Mouse (Mus musculus): ENCODE measurements around the gene Serpina3i. TPM values are rescaled to one million over a fixed set of nuclear protein-coding genes. Genes with fewer than 3 reads are reported as not detected.

The Serpina3i gene
- polyA plus RNA-seq, 1 experiment from 2014 or later: 4.2 TPM

- WGBS: 26% methylated on average over 3 of the region's 3 CpGs
- ATAC-seq (replicated peaks; ENCODE audit: extremely low read depth, insufficient read depth, low FRiP score): no peak
- H3K4me3 ChIP-seq (ENCODE audit: low read length): no peak overlapping the region
- no peaks in the 10 kb centered on the region for H3K36me3 ChIP-seq (ENCODE audit: control insufficient read depth, insufficient read depth)
- no peak overlapping the region for H3K27ac ChIP-seq (ENCODE audit: low read length)
- no peaks in the 10 kb centered on the region for H3K4me1 ChIP-seq (ENCODE audit: control insufficient read depth, insufficient read depth, low read length)
- H3K4me2 ChIP-seq (ENCODE audit: low read depth, low read length): no peak overlapping the region
- no peaks in the 10 kb centered on the region; the same call in 1 of the 2 replicates for H3K9me3 ChIP-seq (replicated peaks; ENCODE audit: control insufficient read depth, low read length)
- no peak overlapping the region for H3K9ac ChIP-seq (ENCODE audit: low read length)
- no peaks in the 10 kb centered on the region for H3K27me3 ChIP-seq (ENCODE audit: control insufficient read depth, insufficient read depth, low read length)
Observed at GRCm38 (mm10) chr12:104279056-104279435, 16.1 kb downstream of the Serpina3i start.

- Histone ChIP-seq H3K4me2 (ENCODE audit: low read depth, low read length) (no peak overlapping the region), H3K4me1 (ENCODE audit: control insufficient read depth, insufficient read depth, low read length) (no peaks in the 10 kb centered on the region), H3K4me3 (ENCODE audit: low read length) (no peak overlapping the region), H3K27ac (ENCODE audit: low read length) (no peak overlapping the region), H3K27me3 (ENCODE audit: control insufficient read depth, insufficient read depth, low read length) (no peaks in the 10 kb centered on the region), H3K9me3 (replicated peaks; ENCODE audit: control insufficient read depth, low read length) (no peaks in the 10 kb centered on the region; the same call in 1 of the 2 replicates), H3K36me3 (ENCODE audit: control insufficient read depth, insufficient read depth) (no peaks in the 10 kb centered on the region), H3K9ac (ENCODE audit: low read length) (no peak overlapping the region)
- 82% methylated on average over 11 of the region's 11 CpGs for WGBS
- no peak for ATAC-seq (replicated peaks; ENCODE audit: extremely low read depth, insufficient read depth, low FRiP score)
Observed at GRCm38 (mm10) chr12:104283380-104283779, 20.5 kb downstream of the Serpina3i start.

- ATAC-seq (replicated peaks; ENCODE audit: extremely low read depth, insufficient read depth, low FRiP score): no peak
Observed at GRCm38 (mm10) chr12:104288336-104288735, 25.4 kb downstream of the Serpina3i start.

GRCm38 (mm10) chr12:104289872-104290271, 26.9 kb downstream of the Serpina3i start:
- no peaks in the 10 kb centered on the region for H3K27me3 ChIP-seq (ENCODE audit: control insufficient read depth, insufficient read depth, low read length)
- no peaks in the 10 kb centered on the region for H3K36me3 ChIP-seq (ENCODE audit: control insufficient read depth, insufficient read depth)
- H3K4me2 ChIP-seq (ENCODE audit: low read depth, low read length): no peak overlapping the region
- no peak overlapping the region for H3K4me3 ChIP-seq (ENCODE audit: low read length)
- no peak overlapping the region for H3K27ac ChIP-seq (ENCODE audit: low read length)
- no peak overlapping the region for H3K9ac ChIP-seq (ENCODE audit: low read length)
- H3K9me3 ChIP-seq (replicated peaks; ENCODE audit: control insufficient read depth, low read length): no peaks in the 10 kb centered on the region
- H3K4me1 ChIP-seq (ENCODE audit: control insufficient read depth, insufficient read depth, low read length): no peaks in the 10 kb centered on the region
- ATAC-seq (replicated peaks; ENCODE audit: extremely low read depth, insufficient read depth, low FRiP score): no peak
- WGBS: 39% methylated on average over 4 of the region's 4 CpGs

More at GRCm38 (mm10) chr12:104288336-104288735, 25.4 kb downstream of the Serpina3i start:
- Histone ChIP-seq H3K27me3 (ENCODE audit: control insufficient read depth, insufficient read depth, low read length) (no peaks in the 10 kb centered on the region), H3K9ac (ENCODE audit: low read length) (no peak overlapping the region), H3K27ac (ENCODE audit: low read length) (no peak overlapping the region), H3K9me3 (replicated peaks; ENCODE audit: control insufficient read depth, low read length) (no peaks in the 10 kb centered on the region), H3K36me3 (ENCODE audit: control insufficient read depth, insufficient read depth) (no peaks in the 10 kb centered on the region), H3K4me1 (ENCODE audit: control insufficient read depth, insufficient read depth, low read length) (no peaks in the 10 kb centered on the region), H3K4me3 (ENCODE audit: low read length) (no peak overlapping the region), H3K4me2 (ENCODE audit: low read depth, low read length) (no peak overlapping the region)

- Histone ChIP-seq H3K4me3 (ENCODE audit: low read length) (no peak overlapping the region), H3K9ac (ENCODE audit: low read length) (no peak overlapping the region), H3K4me1 (ENCODE audit: control insufficient read depth, insufficient read depth, low read length) (no peaks in the 10 kb centered on the region), H3K4me2 (ENCODE audit: low read depth, low read length) (no peak overlapping the region), H3K27ac (ENCODE audit: low read length) (no peak overlapping the region), H3K36me3 (ENCODE audit: control insufficient read depth, insufficient read depth) (no peaks in the 10 kb centered on the region), H3K9me3 (replicated peaks; ENCODE audit: control insufficient read depth, low read length) (no peaks in the 10 kb centered on the region), H3K27me3 (ENCODE audit: control insufficient read depth, insufficient read depth, low read length) (no peaks in the 10 kb centered on the region)
- no peak for ATAC-seq (replicated peaks; ENCODE audit: extremely low read depth, insufficient read depth, low FRiP score)
- WGBS: 71% methylated on average over 2 of the region's 2 CpGs
Observed at GRCm38 (mm10) chr12:104293963-104294362, 31.0 kb downstream of the Serpina3i start.

GRCm38 (mm10) chr12:104298049-104298448, 35.1 kb downstream of the Serpina3i start:
- Histone ChIP-seq H3K4me3 (ENCODE audit: low read length) (no peak overlapping the region), H3K27ac (ENCODE audit: low read length) (no peak overlapping the region), H3K4me2 (ENCODE audit: low read depth, low read length) (no peak overlapping the region), H3K27me3 (ENCODE audit: control insufficient read depth, insufficient read depth, low read length) (no peaks in the 10 kb centered on the region), H3K4me1 (ENCODE audit: control insufficient read depth, insufficient read depth, low read length) (no peaks in the 10 kb centered on the region), H3K36me3 (ENCODE audit: control insufficient read depth, insufficient read depth) (no peaks in the 10 kb centered on the region), H3K9ac (ENCODE audit: low read length) (no peak overlapping the region), H3K9me3 (replicated peaks; ENCODE audit: control insufficient read depth, low read length) (no peaks in the 10 kb centered on the region)
- no peak for ATAC-seq (replicated peaks; ENCODE audit: extremely low read depth, insufficient read depth, low FRiP score)
- WGBS: 92% methylated on average over 2 of the region's 2 CpGs

- WGBS: 66% methylated on average over 4 of the region's 4 CpGs
- Histone ChIP-seq H3K4me1 (ENCODE audit: control insufficient read depth, insufficient read depth, low read length) (no peaks in the 10 kb centered on the region), H3K4me3 (ENCODE audit: low read length) (no peak overlapping the region)
Observed at GRCm38 (mm10) chr12:104305991-104306390, 43.1 kb downstream of the Serpina3i start.

GRCm38 (mm10) chr12:104314253-104314652, 51.3 kb downstream of the Serpina3i start, which contains the start of gene Serpina3j:
TSS of gene Serpina3j (plus strand) at chr12:104314553.
- H3K4me3 ChIP-seq (ENCODE audit: low read length): no peak within 1 kb of the TSS
- H3K9ac ChIP-seq (ENCODE audit: low read length): no peak within 1 kb of the TSS
- H3K27me3 ChIP-seq (ENCODE audit: control insufficient read depth, insufficient read depth, low read length): peaks cover 2% of the 10 kb centered on the region; the same call in 1 of the 2 replicates
- ATAC-seq (replicated peaks; ENCODE audit: extremely low read depth, insufficient read depth, low FRiP score): no peak
- no peak within 1 kb of the TSS for H3K4me2 ChIP-seq (ENCODE audit: low read depth, low read length)
- no peaks in the 10 kb centered on the region for H3K4me1 ChIP-seq (ENCODE audit: control insufficient read depth, insufficient read depth, low read length)
- peaks cover 5% of the 10 kb centered on the region; the same call in 1 of the 2 replicates for H3K9me3 ChIP-seq (replicated peaks; ENCODE audit: control insufficient read depth, low read length)
- 65% methylated on average over 1 of the region's 1 CpGs for WGBS
- H3K36me3 ChIP-seq (ENCODE audit: control insufficient read depth, insufficient read depth): no peaks in the 10 kb centered on the region
- H3K27ac ChIP-seq (ENCODE audit: low read length): no peak within 1 kb of the TSS

More at GRCm38 (mm10) chr12:104305991-104306390, 43.1 kb downstream of the Serpina3i start:
- Histone ChIP-seq H3K36me3 (ENCODE audit: control insufficient read depth, insufficient read depth) (no peaks in the 10 kb centered on the region), H3K9ac (ENCODE audit: low read length) (no peak overlapping the region), H3K27ac (ENCODE audit: low read length) (no peak overlapping the region), H3K4me2 (ENCODE audit: low read depth, low read length) (no peak overlapping the region), H3K27me3 (ENCODE audit: control insufficient read depth, insufficient read depth, low read length) (no peaks in the 10 kb centered on the region), H3K9me3 (replicated peaks; ENCODE audit: control insufficient read depth, low read length) (0 out of 2 replicates have a peak, but pooled peaks cover 2% of the 10 kb centered on the region)
- no peak for ATAC-seq (replicated peaks; ENCODE audit: extremely low read depth, insufficient read depth, low FRiP score)

Measured in heart, embryonic 16.5 days (tissue).